Mouse (Mus musculus) left cerebral cortex, adult 6 months (tissue): ENCODE results near the gene Tsr1. TPM values are rescaled to one million over a fixed set of nuclear protein-coding genes. Genes with fewer than 3 reads are reported as not detected.

Source experiments
- long read RNA-seq, 2 experiments: library from polyadenylated mRNA; unstranded; transcript quantifications; one replicate each; pipeline ENCODE4 v2.0.0; 2019 to 2020
- polyA plus RNA-seq: library from polyadenylated mRNA; unstranded; fragments of <200 nt; fragmentation: Nextera tagmentation; gene quantifications from 2 replicates; pipeline ENCODE4 v1.2.3, GENCODE M21; 2021

Tsr1 gene
- 11.4 and 14.3 TPM in 2 replicates for polyA plus RNA-seq
- long read RNA-seq, experiment 1, transcript Tsr1-201 (15 exons, 3,389 nt) = major isoform, 65 of 88 reads
- long read RNA-seq, experiment 1, partial matches to known transcripts = 16 of 88 reads
- long read RNA-seq, experiment 1, other reads (novel, unspliced or antisense) = 7 of 88 reads
- long read RNA-seq, experiment 2, transcript Tsr1-201 (15 exons, 3,389 nt) = major isoform, 7 of 25 reads
- long read RNA-seq, experiment 2, partial matches to known transcripts = 14 of 25 reads
- long read RNA-seq, experiment 2, other reads (novel, unspliced or antisense) = 4 of 25 reads

GRCm38 (mm10) chr11:74897678-74898516 is at the start of gene Tsr1:
Tsr1 (plus strand) TSS chr11:74898071.

GRCm38 (mm10) chr11:74896901-74897677 is 782 bp upstream of the Tsr1 start, which contains the start of gene Sgsm2:
Sgsm2 (minus strand) TSS chr11:74897060.

GRCm38 (mm10) chr11:74925577-74926387 is 27.9 kb downstream of the Tsr1 start, which contains the start of the genes Smg6 and Srr:
Smg6 (plus strand) TSS chr11:74925823.
Srr (minus strand) TSS chr11:74925948.

Other genes with a start within 250 kb of the Tsr1 start
- gene Cluh, start 248.6 kb upstream of the Tsr1 start, polyA plus RNA-seq = 11.0 and 15.2 TPM in 2 replicates
- gene Pafah1b1, start 173.4 kb upstream of the Tsr1 start, polyA plus RNA-seq = 32.7 and 49.6 TPM in 2 replicates
- 13.4 and 15.7 TPM in 2 replicates for gene Mettl16, start 127.2 kb upstream of the Tsr1 start, polyA plus RNA-seq
- gene Mnt, start 67.2 kb upstream of the Tsr1 start, polyA plus RNA-seq = 3.3 and 9.7 TPM in 2 replicates
- gene Sgsm2, start 1.0 kb upstream of the Tsr1 start, polyA plus RNA-seq = 6.1 and 23.8 TPM in 2 replicates
- gene Smg6, start 27.8 kb downstream of the Tsr1 start, polyA plus RNA-seq = 4.0 and 5.2 TPM in 2 replicates
- 52.9 and 63.0 TPM in 2 replicates for gene Srr, start 27.9 kb downstream of the Tsr1 start, polyA plus RNA-seq